Mouse (Mus musculus) retina, adult 2 months (tissue): ENCODE results near the gene Antxr1.

Experiments
- DNase-seq: peaks from one replicate; pipeline ENCODE4 v3.0.0-alpha.2; 2012; ENCODE audit warnings: low read depth, low spot score

The Antxr1 gene

GRCm38 (mm10) chr6:87335091-87335934 lies at the start of gene Antxr1:
Gene Antxr1 (minus strand): TSS chr6:87335821.
- no peak for DNase-seq

GRCm38 (mm10) chr6:87384761-87385160 lies 49.1 kb upstream of the Antxr1 start:
- no peak for DNase-seq

GRCm38 (mm10) chr6:87383926-87384691 lies 48.5 kb upstream of the Antxr1 start:
- DNase-seq, result no peak

GRCm38 (mm10) chr6:87373057-87373456 lies 37.4 kb upstream of the Antxr1 start, which contains the start of gene Gkn2:
Gene Gkn2 (plus strand): TSS chr6:87373357.
- no peak for DNase-seq

GRCm38 (mm10) chr6:87369223-87369622 lies 33.6 kb upstream of the Antxr1 start:
- DNase-seq, result no peak

- DNase-seq, result no peak
These were observed 18.8 kb upstream of the Antxr1 start for GRCm38 (mm10) chr6:87354441-87354840.

- DNase-seq, result no peak
These were observed 15.2 kb upstream of the Antxr1 start, which contains the start of gene Gkn1 for GRCm38 (mm10) chr6:87350829-87351228. Gene Gkn1 (minus strand): TSS chr6:87350942.

- no peak for DNase-seq
These were observed 294 bp upstream of the Antxr1 start for GRCm38 (mm10) chr6:87335935-87336295.

- DNase-seq, result no peak
These were observed 1.1 kb downstream of the Antxr1 start for GRCm38 (mm10) chr6:87334361-87335090.

- DNase-seq, result no peak
These were observed 3.2 kb downstream of the Antxr1 start for GRCm38 (mm10) chr6:87332380-87332779.

GRCm38 (mm10) chr6:87328265-87329173 lies 7.1 kb downstream of the Antxr1 start:
- DNase-seq, result no peak

- no peak for DNase-seq
These were observed 8.7 kb downstream of the Antxr1 start for GRCm38 (mm10) chr6:87326932-87327331.

- DNase-seq, result no peak
These were observed 12.2 kb downstream of the Antxr1 start for GRCm38 (mm10) chr6:87323381-87323780.

- DNase-seq, result no peak
These were observed 17.0 kb downstream of the Antxr1 start for GRCm38 (mm10) chr6:87318651-87319050.

- DNase-seq, result no peak
These were observed 18.7 kb downstream of the Antxr1 start for GRCm38 (mm10) chr6:87316966-87317365.

- no peak for DNase-seq
These were observed 22.9 kb downstream of the Antxr1 start for GRCm38 (mm10) chr6:87312761-87313160.

GRCm38 (mm10) chr6:87304486-87304885 lies 31.1 kb downstream of the Antxr1 start:
- no peak for DNase-seq

- DNase-seq, result no peak
These were observed 32.9 kb downstream of the Antxr1 start for GRCm38 (mm10) chr6:87302746-87303145.

GRCm38 (mm10) chr6:87301991-87302390 lies 33.6 kb downstream of the Antxr1 start:
- no peak for DNase-seq

GRCm38 (mm10) chr6:87294904-87295303 lies 40.7 kb downstream of the Antxr1 start:
- DNase-seq, result no peak
